Mouse (Mus musculus) frontal cortex, postnatal 10 days (tissue): ENCODE measurements around the gene Cpsf6.

Experiments used
- DNase-seq, 2 experiments: peaks; one replicate each; pipeline ENCODE4 v3.0.0; 2022; ENCODE audit warnings: low spot score in 2 of 2, mixed read lengths in 1 of 2

Cpsf6 gene

DNA sequence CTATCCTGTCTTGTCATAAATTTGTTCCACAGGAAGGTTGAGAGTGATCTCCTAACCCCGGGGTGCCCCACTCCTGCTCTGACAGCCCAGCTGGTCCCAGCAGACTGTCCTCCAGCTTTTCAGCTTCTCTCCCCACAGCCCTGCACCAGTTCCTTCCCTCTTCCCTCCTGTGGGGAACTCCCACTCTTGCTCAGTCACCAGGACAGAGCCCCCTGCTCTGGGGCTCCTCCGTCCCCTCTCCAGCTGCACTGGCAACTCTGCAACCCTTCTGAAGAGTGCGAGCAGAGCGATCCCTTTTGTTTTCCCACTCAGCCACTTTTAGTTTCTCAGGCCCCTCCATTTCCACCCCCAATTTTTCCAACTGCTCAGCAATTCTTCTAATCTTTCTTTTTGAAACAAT lies 44.2 kb downstream of the Cpsf6 start:
- no peak for DNase-seq

DNA sequence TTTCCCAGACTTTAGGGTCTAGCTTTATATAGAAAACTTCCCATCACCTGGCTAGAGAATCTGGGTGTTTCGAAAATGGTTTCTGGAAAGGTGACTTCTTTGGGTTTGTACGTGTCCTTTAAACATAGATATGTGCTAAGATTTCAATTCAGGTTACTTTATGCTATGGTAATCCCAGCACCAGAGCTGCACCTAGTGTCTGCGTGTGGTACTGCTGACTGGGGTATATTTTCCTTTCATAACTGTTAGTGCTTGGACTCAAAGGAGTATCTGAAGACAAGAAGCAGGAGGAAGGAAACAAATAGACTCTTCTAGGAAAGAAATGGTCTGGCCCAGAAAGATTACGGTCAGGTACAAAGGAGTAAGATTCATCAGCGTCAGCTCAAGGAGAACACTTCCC lies 49.3 kb downstream of the Cpsf6 start:
- DNase-seq, result no peak

DNA sequence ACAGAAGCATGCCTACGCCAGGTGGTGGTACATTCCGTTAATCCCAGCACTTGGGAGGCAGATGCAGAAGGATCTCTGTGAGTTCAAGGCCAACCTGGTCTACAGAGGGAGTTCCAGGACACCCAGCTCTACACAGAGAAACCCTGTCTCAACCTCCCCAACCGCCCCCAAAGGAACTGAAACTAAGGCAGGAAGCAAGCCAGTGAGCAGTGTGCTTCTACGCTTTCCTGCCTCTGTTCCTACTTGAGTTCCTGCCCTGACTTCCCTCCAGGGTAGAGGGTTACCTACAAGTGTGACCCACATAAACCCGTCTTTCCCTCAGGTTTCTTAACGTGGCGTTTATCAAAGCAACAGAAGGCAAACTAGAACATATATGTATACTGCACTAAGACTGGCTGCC lies 56.0 kb downstream of the Cpsf6 start:
- DNase-seq, result no peak

DNA sequence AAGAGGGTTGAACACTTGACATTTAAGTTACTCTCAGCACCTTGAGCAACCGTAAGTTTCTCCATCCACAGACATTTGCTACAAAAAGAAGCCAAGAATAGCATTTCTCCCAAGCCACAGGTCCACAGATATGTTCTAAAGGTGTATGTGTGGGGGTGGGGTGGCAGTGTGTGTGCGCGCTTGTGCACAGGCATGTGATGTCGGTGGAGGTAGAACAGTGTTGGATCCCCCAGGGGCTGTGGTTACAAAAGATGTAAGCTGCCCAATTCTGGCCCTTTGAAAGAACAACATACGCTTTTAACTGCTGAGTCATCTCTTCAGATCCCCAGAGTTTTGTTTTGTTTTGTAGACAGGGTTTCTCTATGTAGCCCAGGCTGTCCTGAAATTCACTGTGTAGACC lies 57.2 kb downstream of the Cpsf6 start:
- DNase-seq, result no peak

DNA sequence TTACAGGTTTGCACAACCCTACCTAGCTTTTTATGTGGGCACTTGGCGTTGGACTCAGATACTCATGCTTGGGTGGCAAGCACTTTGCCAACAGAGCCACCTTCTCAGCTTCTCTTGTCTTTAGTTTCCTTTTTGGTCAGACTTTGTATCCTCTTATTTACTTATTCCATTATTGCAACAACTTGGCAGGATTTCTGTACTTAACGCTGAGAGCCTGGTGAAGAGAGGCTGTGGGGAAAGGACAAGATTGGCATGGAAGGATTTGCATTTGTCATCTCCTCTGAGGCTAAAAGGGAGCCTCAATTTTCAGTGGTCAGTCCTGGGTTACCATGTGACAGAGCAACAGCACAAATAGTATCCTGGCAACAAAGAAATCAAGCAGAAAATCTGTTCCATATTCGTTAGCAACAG lies 59.2 kb downstream of the Cpsf6 start:
- DNase-seq, result no peak

DNA sequence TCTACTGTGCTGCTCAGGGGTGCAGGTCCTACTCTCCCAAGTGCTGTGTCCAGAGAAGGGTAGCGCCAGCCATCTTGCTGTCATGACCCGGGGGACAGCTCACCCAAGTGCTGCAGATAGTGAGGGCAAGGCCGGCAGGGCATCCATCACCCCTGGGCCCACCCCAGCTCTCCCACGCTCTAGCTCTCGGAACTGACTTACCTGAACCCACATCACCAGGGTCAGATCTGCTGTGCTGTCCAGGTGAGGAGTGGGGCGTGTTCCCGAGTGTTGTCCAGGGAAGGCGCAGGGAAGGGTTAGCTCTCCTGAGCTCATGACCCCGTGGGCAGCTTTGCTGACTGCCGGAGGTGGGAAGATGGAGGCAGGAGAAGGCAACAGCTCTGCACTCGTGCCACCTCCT lies 63.4 kb downstream of the Cpsf6 start:
- no peak for DNase-seq

DNA sequence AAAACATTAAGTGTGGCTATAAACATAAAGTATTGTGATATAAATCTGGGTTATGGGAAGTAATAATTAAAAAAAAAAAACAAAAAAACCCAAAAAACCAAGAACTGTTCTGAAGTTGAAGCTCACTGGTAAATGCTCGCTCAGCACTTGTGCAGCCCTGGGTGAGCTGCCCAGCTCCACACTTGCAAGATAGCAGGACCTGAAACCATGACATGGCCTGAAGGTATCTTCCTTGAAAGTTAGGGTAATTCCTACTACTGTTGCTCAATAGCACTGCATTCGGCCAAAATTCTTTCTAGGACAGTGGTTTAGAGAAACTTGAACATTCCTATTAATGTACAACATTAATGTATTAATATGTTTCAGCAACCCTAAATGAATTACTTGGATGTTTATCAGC lies 66.7 kb downstream of the Cpsf6 start:
- DNase-seq, result no peak

DNA sequence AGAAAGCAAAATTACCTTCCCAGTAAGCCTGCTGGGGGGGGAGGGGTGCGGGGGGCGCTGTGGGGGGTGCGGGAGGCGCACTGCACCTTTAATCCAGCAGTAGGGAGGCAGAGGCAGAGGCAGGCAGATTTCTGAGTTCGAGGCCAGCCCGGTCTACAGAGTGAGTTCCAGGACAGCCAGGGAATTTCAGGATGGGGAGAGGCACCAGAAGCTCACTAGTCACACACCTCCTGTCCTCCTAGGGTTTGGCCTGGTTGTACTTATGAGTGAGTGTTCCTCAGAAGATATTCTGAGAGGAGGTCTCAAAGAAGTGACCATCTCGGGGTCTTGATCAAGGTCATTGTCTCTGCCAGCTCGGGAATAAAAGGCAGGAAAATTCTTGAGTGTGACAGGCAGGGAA lies 67.6 kb downstream of the Cpsf6 start:
- no peak for DNase-seq

DNA sequence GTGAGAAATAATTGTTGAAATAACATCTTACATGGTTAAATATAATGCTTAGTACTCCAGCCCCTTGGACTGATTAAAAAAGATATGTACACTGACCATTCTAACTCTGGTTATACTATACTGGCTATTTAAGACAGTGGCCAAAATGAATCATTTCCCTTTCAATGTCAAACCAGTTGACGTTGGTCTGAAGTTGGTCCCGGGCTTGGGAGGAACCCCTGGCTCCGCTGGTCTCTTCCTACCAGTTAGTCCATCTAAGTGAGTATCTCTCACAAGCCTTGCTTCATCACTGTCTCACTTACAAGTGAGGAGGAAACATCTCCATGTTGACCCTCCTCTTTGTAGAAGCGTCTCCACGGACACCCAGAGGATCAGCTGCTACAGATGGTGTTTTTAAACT lies 75.4 kb downstream of the Cpsf6 start:
- DNase-seq, result no peak

DNA sequence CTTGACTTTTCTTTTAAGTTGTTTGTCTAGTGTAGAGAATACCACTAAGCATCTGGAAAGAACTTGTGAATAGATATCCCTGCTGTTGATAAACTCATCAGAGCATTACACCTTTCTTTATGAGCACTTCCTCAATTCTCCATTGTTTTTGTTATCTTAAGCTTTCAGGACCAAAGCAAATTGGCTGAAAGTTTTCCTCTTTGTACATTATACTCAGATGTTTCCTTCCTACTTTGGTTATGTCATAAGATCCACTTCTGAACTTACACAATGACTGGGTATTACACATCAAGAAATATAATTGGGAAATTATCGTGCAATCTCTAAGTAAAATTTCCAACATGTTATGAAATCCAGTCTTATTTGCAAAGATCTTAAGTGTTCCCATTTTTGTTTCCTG lies 78.1 kb downstream of the Cpsf6 start:
- no peak for DNase-seq

DNA sequence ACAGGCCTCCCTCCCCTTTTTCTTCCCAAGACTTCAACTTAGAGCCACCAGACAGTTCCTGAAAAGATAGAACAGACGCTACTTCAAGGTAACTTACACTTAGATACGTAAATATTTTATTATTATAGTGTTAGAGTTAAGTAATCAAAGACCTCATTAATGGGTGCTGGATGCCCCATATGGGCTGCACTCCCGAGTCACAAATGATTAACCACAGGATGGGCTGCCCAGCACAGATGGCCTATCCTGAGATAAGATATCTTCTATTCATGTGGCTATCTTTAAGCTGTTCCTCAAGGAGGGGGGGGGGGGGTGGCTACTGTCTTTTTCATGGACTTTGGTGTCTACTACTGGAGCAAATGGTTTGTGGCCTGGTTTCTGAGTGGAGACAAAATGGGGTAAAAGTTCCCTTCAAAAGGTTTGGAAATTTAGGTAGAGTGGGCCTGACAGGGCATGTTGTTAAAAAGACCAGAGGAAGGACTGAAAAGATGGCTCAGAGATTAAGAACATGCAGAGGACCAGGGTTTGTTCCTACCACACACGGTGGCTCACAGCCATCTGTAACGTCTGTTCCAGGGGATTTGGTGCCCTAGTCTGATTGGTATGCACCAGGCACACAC lies 79.8 kb downstream of the Cpsf6 start:
- DNase-seq, result no peak

DNA sequence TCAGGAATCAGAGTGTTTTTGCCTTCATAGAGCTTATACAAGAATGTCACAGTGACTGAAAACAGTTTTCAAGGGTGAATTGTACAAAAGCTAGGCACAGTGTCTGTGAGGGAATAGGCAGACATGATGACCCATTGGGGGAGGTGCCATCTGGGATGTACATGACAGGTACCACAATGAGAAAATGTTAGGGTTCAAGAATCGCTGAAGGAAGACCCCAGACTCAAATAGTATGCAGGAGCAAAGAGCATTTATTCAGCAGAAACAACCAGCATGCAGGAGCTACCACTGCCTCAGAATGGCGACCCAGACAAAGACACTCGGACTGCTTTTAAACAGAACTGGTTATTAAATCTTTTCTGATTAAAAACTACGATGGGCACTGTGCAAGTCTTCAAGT lies 80.7 kb downstream of the Cpsf6 start:
- DNase-seq, result no peak

DNA sequence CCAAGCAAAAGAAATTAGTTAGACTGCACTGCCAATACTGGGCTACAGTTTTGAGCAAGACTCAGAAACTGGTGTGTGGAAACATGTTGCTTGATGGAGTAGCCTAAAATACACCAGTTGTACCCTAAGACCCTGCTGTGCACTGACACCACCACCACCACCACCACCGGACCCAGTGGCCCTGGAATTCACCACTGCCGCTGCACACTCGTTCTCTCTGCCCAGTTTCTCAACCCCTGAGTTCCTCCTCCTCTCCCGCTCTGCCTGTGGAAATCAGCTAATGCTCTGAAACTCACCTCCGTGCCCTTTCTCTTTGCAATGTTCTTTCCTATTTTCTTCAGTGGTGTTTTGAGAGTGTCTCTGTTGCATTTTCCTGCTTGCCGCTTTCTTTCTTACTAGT lies 81.5 kb downstream of the Cpsf6 start:
- no peak for DNase-seq
